Mouse (Mus musculus) adrenal gland, postnatal 36 days (tissue): Measurements from ENCODE around the gene Ugt1a2. TPM values are rescaled to one million over a fixed set of nuclear protein-coding genes. Genes with fewer than 3 reads are reported as not detected.
A peak's percentile ranks its signal among the peaks of the same experiment; 100 is the strongest.
"Not testable (repeated sequence)": the region's sequence is repeated elsewhere in the genome, so short reads cannot be mapped to it uniquely, and the experiment has no call there.

ENCODE experiments used
- DNase-seq, 2 experiments: peaks; one replicate each; pipeline ENCODE4 v3.0.0; 2021; ENCODE audit warnings: mixed read lengths in 1 of 2
- long read RNA-seq, 2 experiments: library from polyadenylated mRNA; stranded (forward); transcript quantifications; one replicate each; pipeline ENCODE4 v2.0.0; 2021; ENCODE audit warnings: borderline sequencing depth in 2 of 2
- total RNA-seq, 2 experiments: library from RNA; stranded (reverse); gene quantifications; 2 replicates each; pipeline ENCODE4 v1.2.3; 2021

Gene Ugt1a2
- total RNA-seq, result under 1 TPM in 1 of 2 experiments, not detected in 1; 0.33 TPM
- long read RNA-seq, experiment 1, result 0 reads
- long read RNA-seq, experiment 2, result 0 reads

DNA sequence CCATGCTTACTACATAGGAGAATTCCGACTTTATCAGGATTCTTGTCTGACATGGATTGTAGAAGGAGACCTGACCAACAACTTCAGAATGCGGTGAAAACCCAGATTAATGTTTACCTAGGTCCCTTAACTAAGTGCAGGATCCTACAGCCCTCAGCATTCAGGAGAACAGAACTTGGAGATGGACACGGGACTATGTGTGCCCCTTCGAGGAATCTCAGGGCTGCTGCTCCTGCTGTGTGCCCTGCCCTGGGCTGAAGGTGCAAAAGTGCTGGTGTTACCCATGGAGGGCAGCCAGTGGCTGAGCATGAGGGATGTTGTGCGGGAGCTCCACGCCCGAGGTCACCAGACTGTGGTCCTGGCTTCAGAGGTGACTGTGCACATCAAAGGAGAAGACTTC, at the start of gene Ugt1a2:
Ugt1a2 (plus strand) TSS at position 146 of the 400 bp plus-strand sequence.
- DNase-seq, result no peak

DNA sequence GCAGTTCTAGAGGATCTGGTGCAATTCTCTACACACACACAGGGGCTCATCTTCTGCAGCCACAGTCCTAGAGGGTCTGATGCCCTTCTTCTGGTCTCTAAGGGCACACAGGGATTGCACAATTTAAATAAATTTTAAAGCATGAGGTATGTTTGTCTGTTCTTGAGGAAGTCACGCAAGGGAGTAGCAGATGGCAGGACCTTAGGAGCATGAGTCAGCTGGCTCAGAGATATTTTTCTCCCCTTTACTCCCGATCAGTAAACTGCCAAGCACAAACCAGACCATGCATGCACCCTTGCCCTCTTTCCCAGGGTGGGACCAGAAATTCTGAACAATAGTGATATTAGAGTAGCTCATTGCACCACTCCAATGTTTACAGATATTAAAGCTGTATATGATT, 42.0 kb upstream of the Ugt1a2 start:
- no peak for DNase-seq

GRCm38 (mm10) chr1:88165711-88166110, 34.7 kb upstream of the Ugt1a2 start, which contains the start of gene Ugt1a5:
Ugt1a5 (plus strand) TSS chr1:88166012.
- no peak for DNase-seq

- not testable (repeated sequence) for DNase-seq
Observed at GRCm38 (mm10) chr1:88172190-88172589, 28.2 kb upstream of the Ugt1a2 start.

DNA sequence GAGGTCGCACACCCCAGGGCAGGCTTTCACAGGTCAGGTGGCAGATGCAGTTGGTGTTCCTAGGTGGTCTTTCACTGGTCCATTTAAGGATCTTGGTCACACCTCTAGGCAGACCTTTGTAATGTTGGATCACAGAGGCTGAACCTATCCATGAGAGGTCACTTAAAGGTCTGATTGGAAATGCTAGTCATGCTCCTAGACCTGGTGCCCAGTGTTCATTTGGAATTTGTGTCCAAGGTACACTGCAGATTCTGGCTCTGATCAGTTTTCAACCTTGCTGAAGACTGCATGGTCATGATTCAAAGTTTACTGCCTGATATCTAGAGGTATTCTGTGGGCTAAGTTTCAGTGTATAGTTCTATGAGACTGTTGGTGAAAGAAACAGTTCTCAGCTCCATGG, 20.7 kb upstream of the Ugt1a2 start:
- no peak for DNase-seq

- DNase-seq, result no peak
Observed at GRCm38 (mm10) chr1:88186325-88186935, 14.0 kb upstream of the Ugt1a2 start.

DNA sequence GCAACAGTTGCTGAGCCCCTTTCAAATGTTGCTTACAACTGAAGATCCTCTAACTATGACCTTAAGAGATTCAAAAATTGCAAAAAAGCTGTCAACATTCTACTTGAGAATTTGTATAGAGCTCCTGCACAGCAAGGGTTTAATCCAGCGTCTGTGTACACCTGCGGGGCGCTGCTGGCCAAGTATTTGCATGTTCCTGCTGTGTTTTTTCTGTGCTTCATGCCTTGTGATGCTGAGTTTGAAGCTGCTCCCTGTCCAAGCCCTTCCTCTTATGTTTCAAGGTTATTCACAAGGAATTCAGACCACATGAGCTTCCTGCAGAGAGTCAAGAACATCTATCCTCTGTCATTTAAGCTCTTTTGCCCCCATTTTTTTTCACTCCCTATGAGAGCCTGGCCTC, 8.3 kb upstream of the Ugt1a2 start:
- no peak for DNase-seq

- peak in 1 of 2 experiments; percentile 25 for DNase-seq
Observed at GRCm38 (mm10) chr1:88195687-88196086, 4.7 kb upstream of the Ugt1a2 start.

GRCm38 (mm10) chr1:88197443-88197842, 3.0 kb upstream of the Ugt1a2 start:
- DNase-seq, result no peak

DNA sequence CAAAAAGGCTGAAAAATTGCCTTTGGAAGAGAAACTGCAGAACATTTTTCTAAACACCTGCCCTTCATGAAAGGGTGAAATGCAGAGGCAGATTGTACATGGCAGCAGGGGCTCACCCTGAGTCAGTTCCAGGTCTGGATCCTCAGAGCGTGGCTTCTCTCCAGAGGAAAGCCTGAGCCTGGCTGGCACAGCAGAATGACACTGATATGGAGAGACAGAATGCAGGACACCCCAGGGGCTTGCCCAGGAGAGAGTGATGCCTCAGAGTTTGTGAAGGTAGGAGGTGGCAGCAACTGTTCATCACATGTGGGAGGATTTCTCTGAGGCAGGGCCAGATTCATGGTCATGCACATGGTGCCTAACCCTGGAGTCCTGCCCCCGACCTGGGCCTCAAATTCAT, 405 bp upstream of the Ugt1a2 start:
- DNase-seq, result no peak

- peak; percentile 85 to 86 for DNase-seq
Observed at GRCm38 (mm10) chr1:88205294-88205922, 5.0 kb downstream of the Ugt1a2 start, which contains the start of gene Dnajb3. Dnajb3 (minus strand) TSS chr1:88205782.

DNA sequence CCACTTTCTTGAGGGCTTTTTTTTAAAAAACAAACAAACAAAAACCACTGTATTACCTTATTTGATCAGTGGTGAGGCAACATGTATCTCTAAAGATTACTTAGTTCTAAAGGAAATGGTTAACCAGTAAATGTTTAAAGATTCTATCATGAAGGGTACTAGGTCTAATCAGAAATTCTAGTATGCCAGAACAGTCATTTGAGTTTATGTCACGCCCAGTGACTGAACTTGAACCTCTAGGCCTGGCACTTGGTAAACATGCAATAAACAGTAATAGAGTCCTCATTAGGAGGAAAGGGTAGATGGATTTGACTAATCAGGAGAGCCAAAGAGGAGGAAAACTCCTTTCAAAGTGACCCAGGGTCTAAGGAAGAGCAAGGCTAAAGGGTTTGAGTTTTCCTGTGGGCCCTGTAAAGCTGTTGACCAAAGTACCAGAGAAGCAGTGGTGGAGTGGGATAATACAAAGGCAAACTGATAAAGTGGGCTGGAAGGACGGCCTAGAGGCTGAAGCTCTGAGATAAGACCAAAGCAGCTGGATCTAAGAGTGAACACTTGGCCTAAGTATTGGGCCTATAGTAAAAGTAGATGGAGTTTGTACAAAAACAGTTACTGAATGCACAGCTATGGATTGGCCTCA, 6.6 kb downstream of the Ugt1a2 start:
- no peak for DNase-seq

GRCm38 (mm10) chr1:88211812-88212211, 11.4 kb downstream of the Ugt1a2 start, which contains the start of gene Ugt1a1:
Ugt1a1 (plus strand) TSS chr1:88211959.
- DNase-seq, result no peak

DNA sequence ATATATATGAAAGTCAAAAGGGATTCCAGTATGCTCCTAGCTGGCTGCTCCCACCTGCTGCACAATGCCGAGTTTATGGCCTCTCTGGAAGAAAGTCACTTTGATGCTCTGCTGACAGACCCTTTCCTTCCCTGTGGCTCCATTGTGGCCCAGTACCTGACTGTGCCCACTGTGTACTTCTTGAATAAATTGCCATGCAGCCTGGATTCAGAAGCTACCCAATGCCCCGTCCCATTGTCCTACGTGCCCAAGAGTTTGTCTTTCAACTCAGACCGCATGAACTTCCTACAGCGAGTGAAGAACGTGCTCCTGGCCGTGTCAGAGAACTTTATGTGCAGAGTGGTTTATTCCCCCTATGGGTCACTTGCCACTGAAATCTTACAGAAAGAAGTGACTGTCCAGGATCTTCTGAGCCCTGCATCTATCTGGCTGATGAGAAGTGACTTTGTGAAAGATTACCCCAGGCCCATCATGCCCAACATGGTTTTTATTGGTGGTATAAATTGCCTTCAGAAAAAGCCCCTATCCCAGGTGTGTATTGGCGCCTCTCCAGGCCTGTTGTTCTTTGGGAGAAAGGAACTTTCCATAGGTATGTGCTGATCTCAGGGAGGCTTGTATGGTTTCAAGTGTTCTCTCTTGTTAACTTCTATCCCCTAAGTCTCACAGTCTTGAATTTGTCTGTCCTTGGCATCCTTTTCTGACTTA, 12.1 kb downstream of the Ugt1a2 start:
- no peak for DNase-seq

DNA sequence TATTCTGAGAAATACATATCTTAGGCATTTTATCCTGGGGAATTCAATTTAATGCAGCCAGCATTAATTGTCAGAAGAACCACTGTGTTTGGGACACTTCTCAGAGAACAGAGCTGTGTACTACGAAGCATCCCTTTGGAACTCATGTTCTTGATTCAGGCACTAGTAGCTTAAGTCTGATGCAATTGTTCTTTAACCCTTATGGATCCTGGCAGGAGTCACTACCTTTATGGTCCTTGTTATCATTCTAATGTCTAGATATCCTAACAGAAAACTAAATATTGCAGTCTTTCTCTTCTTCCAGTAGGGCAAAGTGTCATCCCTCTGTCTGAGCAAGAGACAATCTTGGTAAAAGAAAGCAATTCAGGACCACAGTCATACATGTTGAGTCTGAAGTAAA, 12.7 kb downstream of the Ugt1a2 start:
- DNase-seq, result no peak

GRCm38 (mm10) chr1:88213766-88214461, 13.5 kb downstream of the Ugt1a2 start:
- DNase-seq, result no peak

DNA sequence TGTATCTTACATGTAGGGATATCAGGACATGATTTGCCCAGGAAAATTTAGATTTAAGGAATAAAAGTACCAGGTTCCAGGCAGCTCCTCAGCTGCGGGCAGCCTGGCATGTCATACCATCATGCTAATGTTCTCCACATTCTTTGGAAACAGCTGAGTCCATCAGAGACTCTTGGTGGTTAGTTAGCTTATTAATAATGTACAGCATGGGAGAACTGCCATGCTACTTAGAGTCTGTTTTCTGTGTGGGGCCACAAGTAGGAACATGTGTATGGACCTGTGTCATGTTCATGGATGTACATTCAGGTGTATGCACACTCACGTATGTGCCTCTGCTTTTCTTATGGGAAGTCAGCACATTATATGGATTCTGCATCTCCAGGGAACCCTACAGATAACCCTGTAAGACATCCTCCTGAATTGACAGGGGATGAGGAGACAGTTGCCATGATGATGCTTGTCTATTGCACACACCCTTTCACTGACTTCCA, 14.1 kb downstream of the Ugt1a2 start:
- DNase-seq, result no peak

- no peak for DNase-seq
Observed at GRCm38 (mm10) chr1:88215466-88216380, 15.3 kb downstream of the Ugt1a2 start.

- DNase-seq, result no peak
Observed at GRCm38 (mm10) chr1:88216551-88216950, 16.1 kb downstream of the Ugt1a2 start.

DNA sequence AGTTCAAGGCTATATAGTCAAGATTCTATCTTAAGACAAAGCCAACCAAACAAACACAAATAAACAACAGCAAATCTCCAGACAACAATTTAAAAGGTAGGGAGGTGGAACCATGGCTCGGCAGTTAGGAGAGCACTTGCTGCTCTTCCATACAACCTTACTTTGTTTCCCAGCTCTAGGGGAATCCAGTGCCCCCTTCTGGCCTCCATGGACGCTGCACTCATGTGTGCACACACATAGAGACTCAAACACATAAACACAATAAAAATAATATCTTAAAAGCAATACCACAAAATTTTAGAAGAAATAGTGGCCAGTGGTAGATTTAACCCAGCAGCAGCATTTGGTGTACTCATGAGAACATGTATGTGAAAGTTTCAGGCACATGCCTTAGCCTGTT, 16.7 kb downstream of the Ugt1a2 start:
- no peak for DNase-seq

GRCm38 (mm10) chr1:88217576-88217975, 17.2 kb downstream of the Ugt1a2 start:
- no peak for DNase-seq
